In the genomic region with DNA sequence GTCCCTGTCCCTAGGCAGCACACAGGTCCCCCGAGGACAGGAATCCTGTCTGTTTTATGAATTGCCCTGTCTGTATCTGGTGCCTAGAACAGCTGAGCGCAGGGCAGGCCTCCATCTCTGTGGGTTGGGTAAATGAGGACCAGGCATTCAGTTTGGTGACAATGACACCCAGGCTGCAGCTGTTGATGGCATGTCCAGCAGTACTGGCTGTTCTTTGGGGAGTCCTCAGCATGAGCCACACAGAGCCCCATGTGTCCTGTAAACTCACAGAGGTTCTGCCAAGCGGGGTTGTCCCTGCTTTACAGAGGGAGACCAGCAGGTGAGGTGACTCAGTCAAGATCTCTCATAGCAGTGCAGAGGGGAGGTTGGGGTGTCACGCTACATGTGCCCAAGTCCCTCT, we compare ENCODE assay signal across 20 mouse cellular contexts. TPM values are rescaled to one million over a fixed set of nuclear protein-coding genes. Genes with fewer than 3 reads are reported as not detected.
A peak's percentile ranks its signal among the peaks of the same experiment; 100 is the strongest.
DNase-seq lines count a peak whose midpoint lies in the region; ATAC-seq and TF ChIP-seq lines count a peak whose summit lies in the region.
"Had no signal": no experiment of that assay in that cellular context is flagged by ENCODE, and none has a peak within 500 bp of the region (broad histone marks: within the 10 kb centered on the region; RNA-seq: fewer than 3 reads in every experiment).

No protein-coding gene starts in this region.

- peaks cover 8% of the 10 kb centered on the region; the same call in 1 of the 2 replicates for H3K27me3 ChIP-seq in hindbrain, embryonic 12.5 days
- H3K27me3 ChIP-seq in myocyte (ENCODE audit: control insufficient read depth, insufficient read depth, insufficient read length): peaks cover 49% of the 10 kb centered on the region
- H3K27me3 ChIP-seq in stomach, postnatal 0 days (ENCODE audit: control insufficient read depth, insufficient read depth, low read length): no peaks in the 10 kb centered on the region

- peaks cover 51% of the 10 kb centered on the region for H3K4me1 ChIP-seq in hindbrain, embryonic 12.5 days
- H3K4me1 ChIP-seq in stomach, postnatal 0 days (replicated peaks; ENCODE audit: control insufficient read depth, insufficient read depth): no peaks in the 10 kb centered on the region
- H3K4me1 ChIP-seq: embryonic facial prominence, embryonic 15.5 days; liver, embryonic 13.5 days had no signal

- no peak overlapping the region for H3K4me2 ChIP-seq in hindbrain, embryonic 12.5 days (replicated peaks)
- H3K4me2 ChIP-seq in myocyte (ENCODE audit: low read depth): no peak overlapping the region
- no peak overlapping the region for H3K4me2 ChIP-seq in stomach, postnatal 0 days (replicated peaks; ENCODE audit: low read depth)
- H3K4me2 ChIP-seq: embryonic facial prominence, embryonic 15.5 days; limb, embryonic 12.5 days; liver, embryonic 13.5 days; midbrain, embryonic 13.5 days had no signal

- no peak overlapping the region for H3ac ChIP-seq in myocyte (ENCODE audit: control insufficient read depth, insufficient read length)

- DNase-seq in layer of hippocampus, adult 9-11 months: peak; percentile 62
- no peak for DNase-seq in layer of hippocampus, adult 9-10 months (ENCODE audit: low spot score)
- DNase-seq in R1 (ENCODE audit: low read depth, low spot score): peak; percentile 28
- no peak for DNase-seq in gastrocnemius, adult 8-10 months (ENCODE audit: low spot score in 2 of 2)
- no peak for DNase-seq in stomach, postnatal 0 days (ENCODE audit: low spot score)
- DNase-seq in lung, postnatal 10 days: no peak
- DNase-seq: adrenal gland, postnatal 14 days; cerebellum, adult 9-10 months; forebrain, postnatal 0 days; heart, postnatal 4 days; kidney, adult 8-10 months; kidney, postnatal 14 days; liver, embryonic 13.5 days; lung, adult 2 months; thymus, postnatal 25 days had no signal

- H3K27ac ChIP-seq in hindbrain, embryonic 12.5 days: peak overlapping the region; percentile 72
- no peak overlapping the region for H3K27ac ChIP-seq in stomach, postnatal 0 days (replicated peaks)
- H3K27ac ChIP-seq: embryonic facial prominence, embryonic 15.5 days; liver, embryonic 13.5 days had no signal

- TF ChIP-seq POLR2A in myocyte (IDR thresholded peaks at IDR 0.05; ENCODE audit: insufficient read length, low read depth): no peak

- no peaks in the 10 kb centered on the region for H3K36me3 ChIP-seq in hindbrain, embryonic 12.5 days
- H3K36me3 ChIP-seq in myocyte (ENCODE audit: control insufficient read depth, insufficient read depth): no peaks in the 10 kb centered on the region
- H3K36me3 ChIP-seq in stomach, postnatal 0 days (ENCODE audit: control insufficient read depth, insufficient read depth, low read length): no peaks in the 10 kb centered on the region
- H3K36me3 ChIP-seq: embryonic facial prominence, embryonic 15.5 days; limb, embryonic 12.5 days; liver, embryonic 13.5 days; midbrain, embryonic 13.5 days had no signal

- TF ChIP-seq CTCF in stomach, postnatal 0 days (IDR thresholded peaks at IDR 0.05; ENCODE audit: low read depth): no peak

- no peak overlapping the region for H3K4me3 ChIP-seq in hindbrain, embryonic 12.5 days
- no peak overlapping the region for H3K4me3 ChIP-seq in myocyte
- no peak overlapping the region for H3K4me3 ChIP-seq in stomach, postnatal 0 days (ENCODE audit: low read depth, low read length)
- H3K4me3 ChIP-seq: embryonic facial prominence, embryonic 15.5 days; limb, embryonic 12.5 days; liver, embryonic 13.5 days; midbrain, embryonic 13.5 days had no signal

- no peaks in the 10 kb centered on the region for H3K9me3 ChIP-seq in hindbrain, embryonic 12.5 days (replicated peaks)
- H3K9me3 ChIP-seq in stomach, postnatal 0 days (ENCODE audit: control insufficient read depth, low read length): no peaks in the 10 kb centered on the region
- H3K9me3 ChIP-seq: embryonic facial prominence, embryonic 15.5 days; limb, embryonic 12.5 days; liver, embryonic 13.5 days; midbrain, embryonic 13.5 days had no signal

- WGBS in hindbrain, embryonic 12.5 days: 59% methylated on average over 4 of the region's 4 CpGs
- 84% methylated on average over 4 of the region's 4 CpGs for WGBS in stomach, postnatal 0 days

- TF ChIP-seq EP300 in stomach, postnatal 0 days (optimal IDR thresholded peaks at IDR 0.05): no peak

- peak; percentile 29; the same call in 1 of the 2 replicates for ATAC-seq in hindbrain, embryonic 12.5 days (ENCODE audit: low FRiP score)
- ATAC-seq in stomach, postnatal 0 days (ENCODE audit: low FRiP score, low TSS enrichment): no peak

- no peak overlapping the region for H3K9ac ChIP-seq in hindbrain, embryonic 12.5 days
- H3K9ac ChIP-seq in stomach, postnatal 0 days (ENCODE audit: low read length): no peak overlapping the region
- H3K9ac ChIP-seq: embryonic facial prominence, embryonic 15.5 days; forebrain, postnatal 0 days; limb, embryonic 12.5 days; liver, embryonic 13.5 days had no signal

- no peaks in the 10 kb centered on the region for H3K79me2 ChIP-seq in myocyte (ENCODE audit: control insufficient read depth, insufficient read depth)

TF ChIP-seq in myocyte, 11 proteins besides CTCF, POLR2A, EP300 and RAD21:
- TF ChIP-seq USF1 (IDR thresholded peaks at IDR 0.05; ENCODE audit: low read depth) (no peak), TCF3 (IDR thresholded peaks at IDR 0.05; ENCODE audit: insufficient read length, low read depth) (no peak), CEBPB (IDR thresholded peaks at IDR 0.05; ENCODE audit: insufficient read depth, poor library complexity, severe bottlenecking) (no peak), POLR2AphosphoS2 (IDR thresholded peaks at IDR 0.05; ENCODE audit: insufficient read length, low read depth) (no peak), SRF (IDR thresholded peaks at IDR 0.05; ENCODE audit: control insufficient read depth, insufficient read length, low read depth) (no peak), TCF12 (IDR thresholded peaks at IDR 0.05; ENCODE audit: insufficient read depth, poor library complexity, severe bottlenecking) (no peak), MYOD1 (IDR thresholded peaks at IDR 0.05; ENCODE audit: control insufficient read depth in 1 of 3, insufficient read length in 2 of 3, low read depth in 2 of 3) (peak in 1 of 3 experiments; percentile 69), MAX (IDR thresholded peaks at IDR 0.05; ENCODE audit: low read depth) (no peak), MYOG (IDR thresholded peaks at IDR 0.05; ENCODE audit: control insufficient read depth in 1 of 3, insufficient read depth in 1 of 3, insufficient read length in 2 of 3, low read depth in 2 of 3) (peak in 2 of 3 experiments; percentile 6 to 44), REST (IDR thresholded peaks at IDR 0.05; ENCODE audit: insufficient read depth, insufficient read length) (no peak), E2F4 (IDR thresholded peaks at IDR 0.05; ENCODE audit: insufficient read depth) (no peak)
TF ChIP-seq in myocyte: peak in this region for 2.

RNA-seq across cellular contexts. Expression of a gene that starts 47.5 kb away (rescaled TPM):
- polyA plus RNA-seq in hindbrain, embryonic 12.5 days (2016; fragmentation: Nextera tagmentation; extraction: Ambion mirVana): 20.4 and 22.2 TPM in 2 replicates
- polyA plus RNA-seq in myocyte (2012; fragmentation: generic; extraction: Trizol): 22.6 TPM
- 10 to 100 TPM in 1 of 4 experiments, 1 to 10 TPM in 3; 8.4 to 17.1 (median 9.5) TPM for total RNA-seq in gastrocnemius, adult 8-10 months (2022)
- polyA plus RNA-seq in stomach, postnatal 0 days (2015; fragmentation: Nextera tagmentation; extraction: Ambion mirVana): 9.5 and 10.3 TPM in 2 replicates

RNA-seq across cellular contexts. Expression of a gene that starts 51.3 kb away (rescaled TPM):
- polyA plus RNA-seq in hindbrain, embryonic 12.5 days (2016; fragmentation: Nextera tagmentation; extraction: Ambion mirVana): 30.2 and 31.9 TPM in 2 replicates
- 29.7 TPM for polyA plus RNA-seq in myocyte (2012; fragmentation: generic; extraction: Trizol)
- total RNA-seq in gastrocnemius, adult 8-10 months (2022): 10 to 100 TPM; 32.2 to 37.8 (median 34.9) TPM
- polyA plus RNA-seq in stomach, postnatal 0 days (2015; fragmentation: Nextera tagmentation; extraction: Ambion mirVana): 14.7 and 15.4 TPM in 2 replicates

Comparison
In these comparisons a context has a peak if more than half of its experiments do, and no peak if none do; other contexts are left out.
1. DNase-seq: peak in layer of hippocampus, adult 9-11 months (single experiment) and R1 (single experiment); none in layer of hippocampus, adult 9-10 months (single experiment), gastrocnemius, adult 8-10 months (0 of 2), stomach, postnatal 0 days (single experiment) and lung, postnatal 10 days (single experiment).